ENCODE assay signal across 17 mouse cellular contexts in the genomic region with DNA sequence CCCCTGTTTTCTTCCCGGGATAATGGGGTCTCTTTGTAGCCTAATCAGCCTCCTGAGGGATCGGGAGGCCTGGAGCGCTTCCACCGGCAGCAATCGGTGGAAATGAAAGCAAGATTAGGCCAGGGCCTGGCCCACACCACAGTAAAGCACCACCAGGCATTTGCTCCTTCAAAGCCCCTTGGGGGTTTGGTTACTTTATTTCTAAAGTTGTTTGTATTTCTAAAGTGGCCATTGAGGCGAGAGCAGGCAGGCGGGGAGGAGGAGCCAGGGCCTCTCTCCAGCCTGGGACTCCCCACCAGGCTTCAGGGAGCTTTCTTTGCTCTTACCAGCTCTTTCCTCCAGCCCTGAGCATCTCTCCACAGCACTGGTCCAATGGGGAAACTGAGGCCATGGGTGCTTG. TPM values are rescaled to one million over a fixed set of nuclear protein-coding genes. Genes with fewer than 3 reads are reported as not detected.
A peak's percentile ranks its signal among the peaks of the same experiment; 100 is the strongest.
DNase-seq lines count a peak whose midpoint lies in the region; ATAC-seq and TF ChIP-seq lines count a peak whose summit lies in the region.
"Had no signal": no experiment of that assay in that cellular context is flagged by ENCODE, and none has a peak within 500 bp of the region (broad histone marks: within the 10 kb centered on the region; RNA-seq: fewer than 3 reads in every experiment).

No protein-coding gene starts in this region.

- H3K4me1 ChIP-seq in forebrain, embryonic 10.5 days: peaks cover 77% of the 10 kb centered on the region
- H3K4me1 ChIP-seq in forebrain, postnatal 0 days (ENCODE audit: insufficient read depth): no peaks in the 10 kb centered on the region
- H3K4me1 ChIP-seq in lung, embryonic 15.5 days: peaks cover 20% of the 10 kb centered on the region

- H3K27me3 ChIP-seq in forebrain, embryonic 10.5 days (ENCODE audit: poor library complexity, severe bottlenecking): peaks cover 100% of the 10 kb centered on the region
- peaks cover 83% of the 10 kb centered on the region for H3K27me3 ChIP-seq in forebrain, postnatal 0 days (ENCODE audit: insufficient read depth, low read length)
- peaks cover 98% of the 10 kb centered on the region for H3K27me3 ChIP-seq in lung, embryonic 15.5 days

- no peak overlapping the region for H3K27ac ChIP-seq in forebrain, embryonic 10.5 days
- H3K27ac ChIP-seq in forebrain, postnatal 0 days (ENCODE audit: low read depth, low read length): no peak overlapping the region
- H3K27ac ChIP-seq in lung, embryonic 15.5 days: no peak overlapping the region
- H3K27ac ChIP-seq in layer of hippocampus, adult 2 months: no peak overlapping the region
- H3K27ac ChIP-seq: limb, embryonic 15.5 days had no signal

- H3K9ac ChIP-seq in forebrain, postnatal 0 days: no peak overlapping the region
- no peak overlapping the region for H3K9ac ChIP-seq in lung, embryonic 15.5 days
- H3K9ac ChIP-seq: limb, embryonic 15.5 days had no signal

- peak; percentile 51 for DNase-seq in forebrain, embryonic 10.5 days (ENCODE audit: extremely low spot score, low spot score)
- DNase-seq in forebrain, postnatal 0 days: no peak
- peak; percentile 32 for DNase-seq in testis, postnatal 14 days (ENCODE audit: low spot score)
- no peak for DNase-seq in testis, postnatal 10 days (ENCODE audit: low spot score)
- no peak for DNase-seq in frontal cortex, postnatal 25 days (ENCODE audit: low spot score in 2 of 2)
- no peak for DNase-seq in urinary bladder, adult 18-20 months (ENCODE audit: low spot score in 2 of 2)
- DNase-seq in layer of hippocampus, adult 2 months (ENCODE audit: low spot score in 2 of 2): no peak
- DNase-seq: cerebellum, adult 11-12 months; right cerebral cortex, adult 18-20 months had no signal

- no peak overlapping the region for H3K4me2 ChIP-seq in forebrain, postnatal 0 days (ENCODE audit: low read depth)
- H3K4me2 ChIP-seq in lung, embryonic 15.5 days: no peak overlapping the region
- H3K4me2 ChIP-seq: limb, embryonic 15.5 days had no signal

- no peaks in the 10 kb centered on the region for H3K9me3 ChIP-seq in forebrain, embryonic 10.5 days
- no peaks in the 10 kb centered on the region for H3K9me3 ChIP-seq in forebrain, postnatal 0 days (ENCODE audit: low read length)
- H3K9me3 ChIP-seq in lung, embryonic 15.5 days: no peaks in the 10 kb centered on the region
- H3K9me3 ChIP-seq: limb, embryonic 15.5 days had no signal

- TF ChIP-seq CTCF in forebrain, postnatal 0 days (IDR thresholded peaks at IDR 0.05; ENCODE audit: low read depth): no peak
- no peak for TF ChIP-seq CTCF in layer of hippocampus, adult 2 months (conservative IDR thresholded peaks at IDR 0.05)

- H3K4me3 ChIP-seq in forebrain, embryonic 10.5 days: peak overlapping the region; percentile 6; the same call in 1 of the 2 replicates
- no peak overlapping the region for H3K4me3 ChIP-seq in forebrain, postnatal 0 days (ENCODE audit: low read depth, low read length)
- H3K4me3 ChIP-seq in lung, embryonic 15.5 days: no peak overlapping the region
- H3K4me3 ChIP-seq in layer of hippocampus, adult 2 months: no peak overlapping the region
- H3K4me3 ChIP-seq: limb, embryonic 15.5 days had no signal

- ATAC-seq in forebrain, postnatal 0 days: no peak
- ATAC-seq in lung, embryonic 15.5 days (ENCODE audit: borderline replicate concordance, extremely low read depth, low FRiP score, low TSS enrichment): peak; percentile 51; the same call in 1 of the 2 replicates
- ATAC-seq: inflammation-experienced regulatory T-cells, adult 6 months had no signal

- no peaks in the 10 kb centered on the region for H3K36me3 ChIP-seq in forebrain, embryonic 10.5 days (replicated peaks)
- H3K36me3 ChIP-seq in forebrain, postnatal 0 days (ENCODE audit: insufficient read depth): no peaks in the 10 kb centered on the region
- no peaks in the 10 kb centered on the region for H3K36me3 ChIP-seq in lung, embryonic 15.5 days
- H3K36me3 ChIP-seq: limb, embryonic 15.5 days had no signal

- 1% methylated on average over 7 of the region's 7 CpGs for WGBS in forebrain, embryonic 10.5 days
- WGBS in forebrain, postnatal 0 days: 14% methylated on average over 7 of the region's 7 CpGs
- 4% methylated on average over 7 of the region's 7 CpGs for WGBS in lung, embryonic 15.5 days

RNA-seq across cellular contexts. Expression of gene Pax7, which starts 15.2 kb away (rescaled TPM):
- 2.2 and 2.4 TPM in 2 replicates for polyA plus RNA-seq in forebrain, embryonic 10.5 days (2016; fragmentation: Nextera tagmentation; extraction: Ambion mirVana)
- 0.05 and 0.31 TPM in 2 replicates for total RNA-seq in forebrain, postnatal 0 days (2014; rRNA removed)
- polyA plus RNA-seq in forebrain, postnatal 0 days (2015; fragmentation: Nextera tagmentation; extraction: Ambion mirVana): not detected in 2 replicates
- polyA plus RNA-seq in lung, embryonic 15.5 days (2015; fragmentation: Nextera tagmentation; extraction: Ambion mirVana): 0.02 TPM in 1 of 2 replicates, not detected in the other
- total RNA-seq in layer of hippocampus, adult 2 months (2021): not detected
- total RNA-seq: granulocyte monocyte progenitor cell, adult 5-6 weeks; layer of hippocampus, postnatal 25 days; megakaryocyte, adult 5-6 weeks had no signal
- polyA plus RNA-seq: heart, embryonic 16.5 days; inflammation-experienced regulatory T-cells, adult 6 months; kidney, embryonic 16.5 days had no signal

Comparison
In these comparisons a context has a peak if more than half of its experiments do, and no peak if none do; other contexts are left out.
1. DNase-seq: peak in forebrain, embryonic 10.5 days (single experiment) and testis, postnatal 14 days (single experiment); none in forebrain, postnatal 0 days (single experiment), testis, postnatal 10 days (single experiment), frontal cortex, postnatal 25 days (0 of 2), urinary bladder, adult 18-20 months (0 of 2) and layer of hippocampus, adult 2 months (0 of 2).